Mouse (Mus musculus): ENCODE measurements around the gene Aptx.
A peak's percentile ranks its signal among the peaks of the same experiment; 100 is the strongest.

Gene Aptx

DNA sequence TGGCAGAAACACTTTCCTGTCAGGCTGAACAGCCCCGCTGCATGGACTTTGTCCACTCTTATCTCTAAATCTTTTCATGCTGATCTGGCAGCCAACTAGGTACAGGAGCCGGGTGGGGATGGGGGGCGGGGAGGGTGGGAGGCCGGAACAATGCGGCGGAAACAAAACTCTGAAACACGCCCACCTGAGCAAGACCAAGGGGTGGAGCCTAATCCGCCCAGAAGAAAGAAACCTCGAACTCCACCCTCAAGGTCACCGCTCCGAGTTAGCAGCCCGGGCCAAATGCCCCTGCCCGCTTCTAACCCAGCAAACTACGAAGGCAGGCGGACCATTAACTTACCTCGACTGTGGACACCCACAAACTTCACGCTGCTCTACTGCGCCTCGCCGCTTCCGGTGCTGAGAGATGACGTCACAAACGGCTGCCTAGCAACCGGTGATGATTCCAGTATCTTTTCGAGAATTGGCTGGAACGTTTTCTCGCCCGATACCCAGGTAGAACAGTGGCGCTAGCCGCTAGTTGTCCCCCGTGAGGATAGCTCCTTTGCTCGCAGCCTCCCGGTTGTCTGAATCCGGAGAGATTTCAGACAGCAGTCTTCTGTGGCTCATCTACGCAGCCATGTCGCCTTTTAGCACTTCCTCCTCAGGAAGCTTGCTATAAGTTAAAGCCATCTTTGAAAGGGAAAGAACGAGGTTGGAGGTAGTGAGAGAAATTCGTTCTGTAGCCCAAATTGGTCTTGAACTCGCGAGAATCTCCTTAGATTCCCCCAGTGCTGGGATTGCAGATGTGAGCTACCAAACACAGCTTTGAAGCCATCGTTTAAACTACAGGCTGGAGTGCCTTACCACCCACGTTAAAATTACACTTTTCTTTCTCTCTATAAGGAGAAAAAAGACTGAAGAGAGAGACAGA is at the start of gene Aptx:
Gene Aptx, minus strand, starts transcription at position 398 of the 913 bp plus-strand sequence.
- peak; percentile 94 for DNase-seq (ENCODE audit: low read depth, low spot score)

DNA sequence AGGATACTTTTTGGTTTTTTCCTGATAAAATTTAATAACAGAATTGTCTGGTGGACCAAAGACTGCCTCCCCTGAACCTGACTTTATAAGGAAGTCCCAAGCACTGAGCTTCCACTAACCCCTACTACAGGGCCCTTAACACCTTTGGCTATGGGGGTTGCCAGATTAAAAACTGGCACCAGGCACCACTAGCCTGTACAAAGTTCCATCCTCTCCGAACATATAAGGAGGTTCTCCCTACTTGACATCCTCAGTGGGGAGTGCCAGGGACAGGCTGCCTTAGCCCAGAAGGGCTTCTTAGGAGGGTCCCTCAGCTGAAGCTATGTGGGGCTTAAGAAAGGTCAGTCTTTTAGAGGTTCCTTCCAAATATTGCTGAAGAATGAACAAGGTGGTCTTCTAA is 32.4 kb upstream of the Aptx start:
- no peak for DNase-seq (ENCODE audit: low read depth, low spot score)

DNA sequence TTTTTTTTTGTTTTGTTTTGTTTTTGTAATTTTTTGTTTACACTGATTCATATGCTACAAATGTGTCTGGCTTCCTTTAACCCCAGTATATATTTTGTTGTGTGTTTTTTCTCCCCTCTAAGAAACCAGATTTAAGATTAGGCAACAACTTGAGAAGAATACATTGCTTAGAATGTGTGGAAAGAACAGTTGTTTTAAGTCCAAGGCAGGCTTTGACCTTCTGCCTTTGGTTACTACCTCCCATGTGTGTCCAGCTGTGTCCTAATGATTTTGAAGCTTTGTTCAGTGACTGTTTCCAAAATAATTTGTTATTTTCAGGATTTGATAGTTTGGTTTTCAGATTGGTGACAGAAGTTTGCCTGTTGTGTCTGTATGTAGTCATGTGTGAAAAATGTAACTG is 28.3 kb upstream of the Aptx start:
- DNase-seq (ENCODE audit: low read depth, low spot score) = no peak

DNA sequence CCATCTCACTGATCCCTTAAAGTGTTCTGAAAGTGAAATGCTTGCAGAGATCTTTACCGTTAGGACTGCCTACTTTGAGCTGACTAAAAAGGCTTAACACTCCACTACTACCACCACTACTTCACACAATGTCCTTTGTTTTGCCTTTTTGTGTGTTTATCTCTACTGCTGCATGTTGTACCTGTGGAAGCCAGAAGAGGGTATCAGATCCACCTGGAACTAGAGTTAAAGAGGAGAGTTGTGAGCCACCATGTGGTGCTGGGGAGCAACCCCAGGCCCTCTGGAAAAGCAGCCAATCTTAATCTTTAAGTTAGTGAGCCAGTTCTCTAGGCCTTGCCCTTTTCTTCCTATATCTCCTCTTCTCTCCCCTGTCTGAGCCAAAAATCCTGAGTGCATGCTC is 24.3 kb upstream of the Aptx start:
- no peak for DNase-seq (ENCODE audit: low read depth, low spot score)

DNA sequence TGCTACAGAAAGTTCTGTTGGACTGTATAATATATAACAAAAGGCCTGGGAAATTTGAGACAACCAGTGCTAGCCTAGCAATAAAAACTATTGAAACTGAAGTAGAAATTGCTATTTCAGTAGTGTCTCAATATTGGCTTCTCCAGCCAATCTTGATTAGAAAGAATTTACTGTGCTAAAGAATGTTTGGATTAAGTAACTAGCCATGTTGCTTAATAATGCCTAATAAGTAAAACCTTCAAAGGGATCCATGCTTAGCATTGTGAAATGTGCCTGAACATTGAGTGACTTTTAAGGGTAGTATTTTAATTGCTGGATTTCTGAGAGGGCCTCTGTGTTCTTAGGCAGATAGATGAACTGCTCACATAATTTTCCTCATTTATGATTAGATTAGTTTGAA is 22.6 kb upstream of the Aptx start:
- no peak for DNase-seq (ENCODE audit: low read depth, low spot score)

DNA sequence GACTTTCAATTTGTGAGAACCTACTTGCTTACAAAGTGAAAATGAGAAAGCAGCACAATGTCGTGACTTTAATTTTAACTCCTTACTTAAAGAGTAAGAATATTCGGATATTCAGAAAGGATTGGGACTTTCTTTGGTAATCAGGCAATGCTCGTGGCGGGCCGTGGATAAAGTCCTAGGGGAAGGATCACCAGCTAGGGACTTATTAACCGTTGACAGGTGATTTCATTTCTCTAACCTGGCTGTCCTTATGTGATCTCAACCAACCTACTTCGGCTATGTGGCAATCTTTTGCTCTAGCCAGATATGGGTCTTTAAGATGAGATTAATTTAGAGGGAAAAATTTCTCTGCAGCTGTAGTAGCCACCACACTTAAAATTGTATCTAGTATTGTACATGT is 22.1 kb upstream of the Aptx start:
- DNase-seq (ENCODE audit: low read depth, low spot score) = no peak

DNA sequence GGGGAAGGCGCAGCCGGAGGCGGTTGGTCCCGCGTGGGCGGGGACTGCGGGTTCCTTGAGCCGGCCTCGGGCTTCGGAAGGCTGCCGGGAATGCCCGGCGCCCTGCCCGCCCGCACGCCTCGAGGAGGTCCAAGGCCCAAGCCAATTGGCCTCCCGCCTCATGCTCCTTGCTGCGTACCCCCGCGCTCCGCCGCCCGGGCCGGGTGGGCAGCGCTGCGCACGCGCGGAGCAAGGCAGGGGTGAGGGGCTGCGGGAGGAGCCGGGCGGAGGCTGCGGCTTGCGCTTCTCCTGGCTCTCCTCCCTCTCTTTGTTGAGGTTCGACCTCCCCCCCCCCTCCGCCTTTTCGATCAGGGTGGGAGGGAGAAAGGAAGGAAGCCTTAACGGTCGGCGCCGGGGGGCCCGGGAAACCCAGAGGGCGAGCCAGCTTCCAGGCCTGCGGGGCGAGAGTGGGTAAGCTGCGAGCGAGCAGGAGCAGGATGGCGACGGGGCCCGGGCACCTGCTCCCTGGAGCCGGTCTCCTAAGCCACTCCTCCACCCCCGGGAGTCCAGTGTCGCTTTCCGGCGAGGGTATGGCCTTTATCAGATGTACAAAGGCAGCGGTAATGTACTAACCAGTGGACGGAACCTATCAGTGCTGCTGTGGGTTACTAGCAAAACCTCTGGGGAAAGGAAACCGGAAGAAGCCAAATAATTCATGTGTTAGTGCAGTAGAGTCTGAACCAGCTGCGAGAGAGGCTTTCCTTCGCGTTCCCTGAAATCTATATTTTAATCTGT is 19.9 kb upstream of the Aptx start:
- DNase-seq (ENCODE audit: low read depth, low spot score) = peak; percentile 55

DNA sequence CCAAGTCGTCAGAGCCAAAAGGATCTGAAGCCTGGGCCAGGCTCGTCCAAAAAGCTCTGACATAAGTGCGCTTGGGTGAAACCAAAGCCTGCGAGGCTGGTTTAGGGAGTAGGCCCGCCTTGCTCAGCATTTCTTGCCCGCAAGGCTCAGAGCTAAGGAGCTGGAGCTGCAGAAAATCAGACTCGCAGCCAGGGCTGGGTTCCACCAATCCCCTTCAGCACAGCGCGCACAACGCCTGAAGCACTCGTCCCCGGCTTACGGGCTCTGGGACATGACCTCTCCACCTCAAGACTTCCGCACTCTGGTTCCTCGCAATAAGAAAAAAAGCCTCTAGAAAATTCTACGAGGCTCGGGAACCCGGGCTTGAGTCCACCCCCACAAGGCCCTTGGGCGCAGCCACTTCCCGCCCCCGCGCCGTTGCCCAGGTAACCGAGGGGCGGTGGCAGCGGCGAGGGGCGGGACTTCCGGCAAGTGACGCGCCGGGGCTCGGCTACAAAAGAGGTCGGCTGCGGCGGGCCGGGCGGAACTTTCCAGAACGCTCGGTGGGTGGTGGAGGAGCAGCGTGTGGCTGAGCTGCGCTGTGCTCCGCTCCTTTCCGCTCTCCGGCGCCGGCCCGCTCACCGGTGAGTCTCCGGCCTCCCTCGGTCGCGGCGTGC is 19.1 kb upstream of the Aptx start, which contains the start of gene Dnaja1:
Gene Dnaja1, plus strand, starts transcription at position 140 of the 656 bp plus-strand sequence.
- peak; percentile 96 for DNase-seq (ENCODE audit: low read depth, low spot score)

DNA sequence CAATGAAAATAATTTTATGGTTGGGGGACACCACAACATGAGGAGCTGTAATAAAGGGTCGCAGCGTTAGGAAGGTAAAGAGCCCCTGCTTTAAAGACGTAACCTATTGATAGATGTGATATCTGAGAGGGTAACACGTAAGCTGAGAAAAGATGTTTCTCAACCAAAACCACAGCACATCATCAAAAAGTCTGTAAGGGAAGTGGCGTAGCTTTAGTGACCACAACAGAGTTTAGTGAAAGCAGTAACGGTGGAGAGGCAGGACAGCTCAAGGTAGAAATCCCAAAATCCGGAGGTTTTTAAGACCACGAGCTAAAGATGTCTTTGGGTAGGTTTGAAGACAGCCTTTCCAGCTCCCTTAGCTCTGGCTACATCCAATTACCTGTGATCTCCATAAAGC is 17.9 kb upstream of the Aptx start:
- no peak for DNase-seq (ENCODE audit: low read depth, low spot score)

DNA sequence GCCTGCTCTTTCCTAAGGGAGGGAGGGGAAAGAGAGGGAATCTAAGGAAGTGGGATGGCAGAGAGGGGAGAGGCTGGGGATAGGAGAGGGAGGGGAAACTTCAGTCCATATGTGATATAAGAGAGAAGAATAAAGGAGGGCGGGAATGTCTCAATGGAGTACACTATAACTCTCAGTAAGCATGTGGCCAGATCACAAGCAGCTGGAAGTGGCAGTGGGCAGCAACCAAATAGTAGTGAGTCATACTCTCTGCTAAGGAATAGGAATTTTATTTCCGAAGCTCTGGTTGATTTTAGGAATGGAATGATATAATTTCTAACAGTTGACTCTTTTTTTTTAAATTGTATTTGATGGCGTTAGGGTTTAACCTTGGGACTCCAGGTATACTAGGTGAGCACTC is 14.1 kb upstream of the Aptx start:
- DNase-seq (ENCODE audit: low read depth, low spot score) = no peak

DNA sequence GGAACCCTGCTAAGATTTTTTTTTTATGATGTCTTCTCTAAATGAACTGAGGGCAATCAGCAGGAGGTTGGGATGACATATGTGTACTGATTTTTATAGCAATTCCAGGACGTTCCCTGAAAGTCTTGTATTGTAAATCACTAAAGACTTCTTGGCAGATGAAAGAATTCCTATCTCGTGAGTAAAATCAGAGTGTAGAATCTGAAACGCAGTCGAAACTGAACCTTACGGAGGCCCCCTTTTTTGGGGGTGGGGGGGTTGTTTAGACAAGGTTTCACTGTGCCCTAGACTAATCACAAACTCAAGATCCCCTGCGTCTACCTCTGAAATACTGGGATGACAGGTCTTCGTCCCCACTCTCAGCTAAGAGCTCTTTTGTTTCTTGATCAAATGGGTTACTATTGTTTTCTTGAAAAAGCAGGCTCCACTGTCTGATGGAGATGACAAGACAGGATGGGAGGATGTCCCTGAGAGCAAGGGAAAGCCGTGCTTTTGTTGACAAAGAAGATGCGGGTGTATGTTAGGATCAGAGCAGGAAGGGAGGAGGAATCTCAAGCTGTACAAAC is 799 bp upstream of the Aptx start:
- no peak for DNase-seq (ENCODE audit: low read depth, low spot score)

DNA sequence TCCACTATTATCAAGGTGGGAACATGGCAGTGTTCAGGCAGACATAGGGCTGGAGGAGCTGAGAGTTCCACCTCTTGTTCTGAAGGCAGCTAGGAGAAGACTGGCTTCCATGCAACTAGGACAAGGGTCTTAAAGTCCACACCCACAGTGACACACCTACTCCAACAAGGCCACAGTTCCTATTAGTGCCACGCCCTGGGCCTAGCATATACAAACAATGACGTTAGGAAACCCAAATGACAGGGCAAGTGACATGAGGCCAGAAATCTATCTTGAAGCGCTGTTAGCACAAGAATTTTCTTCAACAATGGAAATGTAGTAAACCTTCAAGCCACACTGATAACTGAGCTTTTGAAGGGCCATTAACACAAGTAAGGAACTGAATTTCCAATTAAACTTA is 1.2 kb downstream of the Aptx start:
- no peak for DNase-seq (ENCODE audit: low read depth, low spot score)

DNA sequence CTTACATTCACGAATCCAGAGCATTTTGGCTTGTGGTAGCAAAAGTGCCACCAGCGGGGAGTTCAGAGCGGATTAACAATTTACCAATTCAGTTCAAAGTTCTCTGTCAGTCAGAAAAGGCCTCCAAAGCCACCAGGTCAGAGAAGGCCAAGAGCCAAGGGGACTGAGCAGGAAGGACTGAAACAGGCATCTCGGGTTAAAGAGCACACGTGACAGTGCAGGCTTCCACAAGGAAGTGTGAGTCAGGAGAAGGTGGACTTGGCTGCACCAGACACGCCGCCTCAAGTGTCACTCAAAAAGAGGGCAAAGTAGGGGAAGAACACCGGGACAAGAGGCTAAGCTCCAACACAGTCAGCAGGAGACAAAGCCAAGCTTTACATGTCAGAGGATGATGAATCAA is 2.8 kb downstream of the Aptx start:
- DNase-seq (ENCODE audit: low read depth, low spot score) = no peak

DNA sequence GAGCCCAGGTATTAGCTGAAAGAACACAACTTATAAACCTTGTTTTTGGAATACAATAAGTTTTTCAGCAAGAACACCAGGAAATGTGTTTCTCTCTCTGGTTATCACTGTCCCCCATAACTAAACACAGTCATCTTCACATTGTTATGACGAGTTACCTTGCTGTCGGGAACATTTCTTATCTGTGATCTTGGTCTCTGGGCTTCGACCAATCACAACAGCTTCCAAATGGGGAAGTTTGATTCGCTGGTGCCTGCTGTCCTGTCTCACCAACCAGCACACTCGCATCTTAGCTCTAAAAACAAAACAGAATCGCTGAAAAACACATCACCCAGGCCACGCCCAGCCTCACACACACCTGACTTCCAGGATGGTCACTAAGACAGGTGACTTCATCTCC is 5.9 kb downstream of the Aptx start:
- DNase-seq (ENCODE audit: low read depth, low spot score) = no peak

DNA sequence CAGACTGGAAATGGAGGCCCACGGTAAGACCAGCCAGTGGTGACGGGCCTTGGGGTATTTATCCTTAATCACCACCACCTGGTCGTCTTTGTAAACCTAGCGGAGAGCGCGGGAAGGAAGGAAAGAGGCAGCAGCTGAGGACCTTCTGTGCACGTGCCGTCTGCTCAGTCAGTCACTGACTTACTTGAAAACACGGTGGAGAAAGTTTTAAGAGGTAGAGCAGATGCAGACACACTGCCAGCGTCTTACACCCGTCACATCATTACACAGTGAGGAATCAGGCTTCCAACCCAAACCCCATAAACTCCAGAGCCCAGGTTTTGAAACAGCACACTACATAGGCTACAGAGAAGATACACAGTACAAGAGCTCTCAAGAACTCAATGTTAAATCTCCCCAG is 11.9 kb downstream of the Aptx start:
- no peak for DNase-seq (ENCODE audit: low read depth, low spot score)

DNA sequence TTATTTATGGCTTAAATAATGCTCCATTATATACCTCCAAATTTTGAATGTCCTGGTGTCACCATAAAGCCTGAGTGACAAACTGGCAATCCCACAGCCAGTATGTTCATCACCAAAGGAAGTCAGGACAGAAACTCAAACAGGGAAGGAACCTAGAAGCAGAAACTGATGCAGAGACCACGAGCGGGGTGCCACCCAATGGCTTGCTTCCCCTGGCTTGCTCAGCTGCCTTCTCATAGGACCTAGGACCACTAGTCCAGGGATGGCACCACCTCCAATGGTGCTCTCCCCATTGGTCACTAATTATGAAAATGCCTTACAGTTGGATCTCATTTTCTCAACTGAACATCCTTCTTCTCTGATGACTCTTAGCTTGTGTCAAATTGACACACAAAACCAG is 19.7 kb downstream of the Aptx start:
- no peak for DNase-seq (ENCODE audit: low read depth, low spot score)

DNA sequence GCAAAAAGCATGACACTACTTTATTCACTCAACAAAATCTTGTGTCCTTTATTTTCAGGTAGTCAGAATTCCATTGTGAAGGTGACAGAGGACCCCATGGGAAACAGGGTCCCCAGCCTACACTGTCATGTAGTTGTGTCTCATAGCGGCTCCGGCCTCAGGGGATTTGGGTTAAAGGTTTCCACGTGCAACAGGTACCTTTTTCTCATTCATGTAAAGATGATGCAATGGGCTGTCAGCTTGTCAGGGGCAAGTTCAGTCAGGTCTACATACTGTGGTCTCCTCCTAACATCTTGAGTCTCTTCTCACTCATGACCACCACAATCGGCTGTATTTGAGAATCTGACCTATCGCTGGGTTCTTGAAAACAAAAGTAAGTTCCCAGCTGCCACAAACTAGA is 20.6 kb downstream of the Aptx start:
- no peak for DNase-seq (ENCODE audit: low read depth, low spot score)

DNA sequence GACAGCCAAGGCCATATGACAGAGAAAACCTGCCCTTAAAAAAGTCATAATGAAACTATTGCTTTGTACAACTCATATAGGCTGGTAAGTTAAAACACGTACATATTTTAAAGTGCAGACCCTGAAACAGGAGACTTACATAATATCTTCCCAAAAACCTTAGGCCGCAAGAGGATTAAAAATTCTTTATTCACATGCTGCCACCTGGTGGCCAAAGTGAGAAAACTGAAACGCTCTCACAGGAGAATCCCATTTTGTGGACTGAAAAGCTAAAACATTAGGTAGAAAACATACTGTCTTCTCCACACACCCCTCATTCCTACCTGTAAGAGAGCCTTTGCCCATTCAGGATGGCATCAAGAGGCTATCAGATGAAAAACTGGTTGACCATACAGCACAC is 21.1 kb downstream of the Aptx start:
- DNase-seq (ENCODE audit: low read depth, low spot score) = no peak

DNA sequence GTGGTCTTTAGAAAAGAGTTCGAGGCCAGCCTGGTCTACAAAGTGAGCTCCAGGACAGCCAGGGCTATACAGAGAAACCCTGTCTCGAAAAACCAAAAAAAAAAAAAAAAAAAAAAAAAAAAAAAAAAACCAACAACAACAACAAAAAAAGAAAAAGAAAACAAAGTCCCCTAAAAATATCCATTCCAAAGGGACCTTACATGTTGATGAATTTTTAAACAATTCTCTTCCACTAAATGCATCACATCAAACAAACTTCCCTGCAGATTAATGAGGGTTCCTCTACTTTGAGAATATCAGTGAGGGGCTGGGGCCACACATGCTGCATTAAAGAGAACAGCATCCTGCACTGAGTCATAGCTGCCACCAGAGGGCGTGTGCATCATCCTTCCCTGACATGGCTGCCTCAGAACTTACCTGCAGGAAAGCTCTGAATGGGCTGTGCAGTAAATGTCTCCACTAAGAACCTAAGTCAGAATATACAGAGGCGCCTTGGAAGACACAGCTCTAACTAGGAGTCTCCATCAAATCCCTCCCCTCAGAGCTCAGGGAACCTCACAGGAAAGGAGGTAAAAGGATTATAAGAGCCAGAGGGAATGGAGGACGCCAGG is 22.6 kb downstream of the Aptx start:
- peak; percentile 23 for DNase-seq (ENCODE audit: low read depth, low spot score)

DNA sequence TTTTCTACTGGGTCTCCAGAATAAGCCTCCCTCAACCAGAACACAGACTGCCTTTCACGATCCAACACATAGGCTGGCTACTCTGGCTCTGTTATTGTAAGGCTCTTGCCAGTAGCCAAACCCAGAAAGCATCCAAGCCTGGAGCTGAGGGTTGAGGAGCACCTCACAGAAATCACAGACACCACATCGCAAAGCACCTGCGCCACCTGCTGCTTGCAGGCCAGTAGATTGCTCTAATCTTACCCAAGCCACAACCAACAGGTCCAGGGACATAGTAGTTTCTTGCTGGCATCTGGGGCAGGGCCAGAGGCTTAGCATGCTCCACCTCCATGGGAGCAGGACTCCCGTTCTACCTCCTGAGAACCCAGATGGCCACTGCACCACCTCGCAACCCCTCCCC is 25.9 kb downstream of the Aptx start:
- DNase-seq (ENCODE audit: low read depth, low spot score) = no peak

DNA sequence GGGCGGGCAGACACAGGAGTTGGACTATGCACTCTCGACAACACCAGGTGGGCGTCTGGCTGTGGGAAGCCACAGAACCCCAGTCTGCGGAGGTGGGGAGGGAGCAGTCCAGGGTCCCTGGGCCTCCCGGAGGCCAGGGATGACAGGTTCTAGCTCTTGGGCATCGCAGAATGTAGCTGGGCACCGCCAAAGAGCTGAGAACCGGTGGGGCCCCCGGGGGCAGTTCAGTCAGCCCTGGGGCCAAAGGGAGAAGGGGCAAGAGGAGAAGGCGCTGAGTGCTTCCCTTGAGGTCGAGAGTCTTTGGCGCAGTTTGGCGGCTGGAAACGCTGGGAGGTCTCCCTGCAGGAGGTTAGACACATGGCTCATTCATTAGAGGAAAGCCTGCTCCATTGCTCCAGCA is 26.7 kb downstream of the Aptx start:
- no peak for DNase-seq (ENCODE audit: low read depth, low spot score)

DNA sequence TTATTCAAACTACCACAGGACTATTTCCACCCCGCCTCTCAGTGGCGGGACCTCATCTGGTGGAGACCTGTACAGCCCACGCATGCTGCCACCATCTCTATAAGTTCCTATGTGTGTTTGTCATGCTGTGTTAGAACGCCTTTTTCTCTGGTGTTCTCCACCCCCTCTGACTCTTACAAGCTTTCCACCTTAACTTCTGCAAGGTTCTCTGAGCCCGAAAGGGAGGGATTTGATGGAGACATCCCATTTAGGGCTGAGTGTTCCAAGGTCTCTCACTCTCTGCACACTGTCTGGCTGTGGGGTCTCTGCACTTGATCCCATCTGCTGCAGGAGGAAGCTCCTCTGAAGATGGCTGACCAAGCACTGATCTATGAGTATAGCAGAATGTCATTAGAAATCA is 29.5 kb downstream of the Aptx start:
- DNase-seq (ENCODE audit: low read depth, low spot score) = no peak
